Mouse (Mus musculus): ENCODE measurements at regions not wholly inside any gene's neighbourhood (a gene's known extent, or its start where the extent isn't known, plus 50 kb on each side); places are given as distances from the start of the nearest gene placed in this dataset.

DNA sequence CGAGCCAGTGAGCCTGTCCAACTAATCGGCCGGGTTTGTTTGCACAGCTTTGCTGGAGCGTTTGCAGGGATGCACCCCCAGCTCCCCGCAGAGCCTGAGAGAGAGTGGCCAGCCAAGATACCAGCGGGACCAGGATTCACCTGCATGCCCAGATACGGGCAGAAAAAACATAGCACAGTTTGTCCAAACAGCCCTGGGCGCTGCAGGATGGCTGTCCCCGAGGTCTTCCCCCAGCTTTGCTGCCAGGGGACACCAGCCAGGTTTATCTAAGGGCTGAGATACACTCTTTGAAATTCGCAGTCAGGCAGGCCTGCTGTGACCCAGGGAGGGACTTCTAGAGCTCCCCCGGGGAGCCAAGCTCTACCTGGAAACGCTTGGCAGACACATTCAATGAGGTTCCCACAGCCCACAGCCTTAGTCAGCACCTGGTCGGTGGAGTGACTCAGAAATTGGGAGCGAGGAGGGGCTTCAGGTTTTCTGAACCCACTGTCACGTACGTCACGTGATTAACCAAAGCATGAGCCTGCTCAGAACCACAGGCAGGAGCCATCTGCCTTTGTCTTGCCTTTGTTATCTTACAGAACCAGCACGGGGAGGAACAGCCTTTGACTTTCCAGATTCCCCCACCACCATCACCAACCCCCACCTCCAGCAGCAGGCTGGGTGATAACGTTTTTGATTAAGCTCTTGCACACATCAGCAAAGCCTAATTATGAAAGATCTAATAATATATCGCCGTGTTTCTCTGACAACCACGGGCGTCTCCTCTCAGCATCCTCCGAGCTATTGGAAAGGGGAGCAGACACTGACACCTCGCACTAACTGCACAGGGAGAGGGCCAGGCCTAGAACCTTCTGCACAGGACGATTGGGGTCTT, 172.1 kb downstream of the Efnb2 start:
- Histone ChIP-seq H3K9ac (ENCODE audit: low read length) (peak overlapping the region; percentile 20; the same call in 1 of the 2 replicates), H3K4me1 (ENCODE audit: control insufficient read depth, insufficient read depth, low read length) (peaks cover 19% of the 10 kb centered on the region), H3K27me3 (ENCODE audit: control insufficient read depth, insufficient read depth, low read length) (no peaks in the 10 kb centered on the region), H3K9me3 (replicated peaks; ENCODE audit: control insufficient read depth, low read length) (no peaks in the 10 kb centered on the region), H3K4me2 (ENCODE audit: low read depth, low read length) (peak overlapping the region; percentile 36), H3K27ac (ENCODE audit: low read length) (peak overlapping the region; percentile 26; the same call in 1 of the 2 replicates), H3K36me3 (ENCODE audit: control insufficient read depth, insufficient read depth, low read length) (no peaks in the 10 kb centered on the region), H3K4me3 (replicated peaks; ENCODE audit: low read length) (0 out of 2 replicates have a peak overlapping the region, but pooled peaks have one; percentile 9)
- WGBS: 26% methylated on average over 26 of the region's 26 CpGs
- peak; percentile 46; the same call in 1 of the 2 replicates for ATAC-seq (ENCODE audit: insufficient read depth, low FRiP score)

DNA sequence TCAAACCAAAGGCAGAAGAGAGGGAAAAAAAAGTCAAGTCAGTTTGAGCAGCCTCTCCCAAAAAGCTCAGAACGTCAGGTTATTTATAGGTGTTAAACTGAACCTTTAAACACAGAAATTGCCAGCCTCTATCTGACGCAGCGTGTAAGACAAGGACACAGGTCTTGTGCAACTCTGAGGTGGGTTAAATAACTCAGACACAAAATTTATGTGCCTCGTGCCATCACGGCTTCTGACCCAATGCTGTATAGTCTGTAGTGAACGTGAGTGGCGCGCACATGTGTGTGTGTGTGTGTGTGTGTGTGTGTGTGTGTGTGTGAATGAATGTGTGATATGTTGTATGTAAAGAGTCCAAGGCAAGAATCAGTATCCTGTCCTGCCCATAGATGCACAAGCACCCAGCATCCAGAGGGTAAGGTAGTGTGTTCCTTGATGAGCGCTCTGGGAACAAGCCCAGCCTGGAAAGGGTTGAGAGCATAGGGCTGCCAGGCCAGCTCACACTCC, 172.8 kb downstream of the Efnb2 start:
- peak overlapping the region; percentile 20; the same call in 1 of the 2 replicates for H3K9ac ChIP-seq (ENCODE audit: low read length)
- H3K4me2 ChIP-seq (ENCODE audit: low read depth, low read length): peak overlapping the region; percentile 36
- peak overlapping the region; percentile 26; the same call in 1 of the 2 replicates for H3K27ac ChIP-seq (ENCODE audit: low read length)
- H3K36me3 ChIP-seq (ENCODE audit: control insufficient read depth, insufficient read depth, low read length): no peaks in the 10 kb centered on the region
- no peak overlapping the region for H3K4me3 ChIP-seq (replicated peaks; ENCODE audit: low read length)
- peak; percentile 77; the same call in 1 of the 2 replicates for ATAC-seq (ENCODE audit: insufficient read depth, low FRiP score)
- 49% methylated on average over 9 of the region's 9 CpGs for WGBS
- H3K9me3 ChIP-seq (replicated peaks; ENCODE audit: control insufficient read depth, low read length): no peaks in the 10 kb centered on the region
- no peaks in the 10 kb centered on the region for H3K27me3 ChIP-seq (ENCODE audit: control insufficient read depth, insufficient read depth, low read length)
- peaks cover 19% of the 10 kb centered on the region for H3K4me1 ChIP-seq (ENCODE audit: control insufficient read depth, insufficient read depth, low read length)

DNA sequence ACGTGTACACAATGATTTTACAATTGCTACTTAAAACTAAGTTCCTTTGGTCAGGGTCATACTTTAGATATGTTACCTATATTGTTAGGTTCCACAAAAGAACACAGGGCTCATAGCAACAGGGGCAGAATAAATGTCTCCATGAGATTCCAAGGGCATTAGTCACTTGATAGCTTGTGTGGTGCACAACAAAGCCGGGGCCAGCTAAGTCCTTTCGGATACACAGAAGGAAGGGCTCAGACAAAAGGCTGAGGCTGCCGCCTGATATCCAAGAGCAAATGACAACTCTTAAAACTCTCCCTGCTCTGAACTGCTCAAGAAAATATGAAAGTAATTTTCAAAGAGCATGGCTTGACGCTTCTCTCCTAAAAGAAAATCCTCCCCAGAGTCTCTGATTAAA, 173.3 kb downstream of the Efnb2 start:
- Histone ChIP-seq H3K4me3 (replicated peaks; ENCODE audit: low read length) (no peak overlapping the region), H3K9me3 (replicated peaks; ENCODE audit: control insufficient read depth, low read length) (no peaks in the 10 kb centered on the region), H3K36me3 (ENCODE audit: control insufficient read depth, insufficient read depth, low read length) (no peaks in the 10 kb centered on the region), H3K4me1 (ENCODE audit: control insufficient read depth, insufficient read depth, low read length) (peaks cover 19% of the 10 kb centered on the region), H3K9ac (ENCODE audit: low read length) (no peak overlapping the region; the same call in 1 of the 2 replicates), H3K4me2 (ENCODE audit: low read depth, low read length) (peak overlapping the region; percentile 36; the same call in 1 of the 2 replicates), H3K27me3 (ENCODE audit: control insufficient read depth, insufficient read depth, low read length) (no peaks in the 10 kb centered on the region), H3K27ac (ENCODE audit: low read length) (no peak overlapping the region)
- WGBS: 31% methylated on average over 5 of the region's 5 CpGs
- peak; percentile 64; the same call in 1 of the 2 replicates for ATAC-seq (ENCODE audit: insufficient read depth, low FRiP score)

DNA sequence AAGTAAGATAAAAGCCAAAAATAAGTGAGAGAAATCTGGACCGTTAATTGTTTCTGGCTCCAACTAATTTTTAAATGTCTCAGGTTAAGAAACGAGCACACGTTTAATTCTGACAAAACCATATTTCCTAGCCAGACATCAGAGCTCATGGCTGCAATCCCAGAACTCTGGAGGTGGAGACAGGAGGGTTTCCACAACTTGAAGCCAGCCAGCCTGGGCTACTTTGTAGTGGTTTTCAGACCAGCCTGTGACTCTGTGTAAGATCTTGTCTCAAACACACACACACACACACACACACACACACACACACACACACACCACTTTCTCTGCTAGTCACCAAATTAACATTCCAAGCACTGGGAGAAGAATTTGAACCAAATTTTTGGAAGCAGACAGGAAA, 174.2 kb downstream of the Efnb2 start:
- Histone ChIP-seq H3K9me3 (replicated peaks; ENCODE audit: control insufficient read depth, low read length) (no peaks in the 10 kb centered on the region), H3K27me3 (ENCODE audit: control insufficient read depth, insufficient read depth, low read length) (no peaks in the 10 kb centered on the region), H3K36me3 (ENCODE audit: control insufficient read depth, insufficient read depth, low read length) (no peaks in the 10 kb centered on the region), H3K27ac (ENCODE audit: low read length) (no peak overlapping the region), H3K4me2 (ENCODE audit: low read depth, low read length) (no peak overlapping the region), H3K9ac (ENCODE audit: low read length) (no peak overlapping the region), H3K4me3 (replicated peaks; ENCODE audit: low read length) (no peak overlapping the region), H3K4me1 (ENCODE audit: control insufficient read depth, insufficient read depth, low read length) (peaks cover 19% of the 10 kb centered on the region)
- 70% methylated on average over 3 of the region's 3 CpGs for WGBS
- no peak for ATAC-seq (ENCODE audit: insufficient read depth, low FRiP score)

DNA sequence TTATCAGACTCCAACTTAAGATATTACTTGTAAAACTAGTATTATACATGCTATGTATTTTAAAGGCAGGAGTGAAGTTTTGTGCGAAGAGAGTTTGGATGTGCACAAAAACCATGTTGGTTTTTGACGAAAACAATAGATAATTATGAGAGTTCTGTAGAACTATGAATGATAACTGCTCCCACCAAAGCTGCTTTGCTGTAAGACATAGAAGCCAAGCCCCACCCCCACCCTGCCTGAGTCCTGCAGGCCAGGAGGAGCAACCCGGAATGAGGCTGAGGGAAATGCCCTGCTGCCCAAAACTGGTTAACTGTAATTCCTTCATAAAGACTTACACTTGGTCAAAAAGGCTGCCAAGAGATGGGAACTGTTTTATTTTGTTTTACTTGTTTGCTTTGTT, 175.8 kb downstream of the Efnb2 start:
- Histone ChIP-seq H3K9me3 (replicated peaks; ENCODE audit: control insufficient read depth, low read length) (no peaks in the 10 kb centered on the region), H3K9ac (ENCODE audit: low read length) (no peak overlapping the region), H3K36me3 (ENCODE audit: control insufficient read depth, insufficient read depth, low read length) (no peaks in the 10 kb centered on the region), H3K27ac (ENCODE audit: low read length) (no peak overlapping the region), H3K27me3 (ENCODE audit: control insufficient read depth, insufficient read depth, low read length) (no peaks in the 10 kb centered on the region), H3K4me1 (ENCODE audit: control insufficient read depth, insufficient read depth, low read length) (peaks cover 19% of the 10 kb centered on the region), H3K4me3 (replicated peaks; ENCODE audit: low read length) (no peak overlapping the region), H3K4me2 (ENCODE audit: low read depth, low read length) (no peak overlapping the region)
- 66% methylated on average over 3 of the region's 3 CpGs for WGBS
- no peak for ATAC-seq (ENCODE audit: insufficient read depth, low FRiP score)

DNA sequence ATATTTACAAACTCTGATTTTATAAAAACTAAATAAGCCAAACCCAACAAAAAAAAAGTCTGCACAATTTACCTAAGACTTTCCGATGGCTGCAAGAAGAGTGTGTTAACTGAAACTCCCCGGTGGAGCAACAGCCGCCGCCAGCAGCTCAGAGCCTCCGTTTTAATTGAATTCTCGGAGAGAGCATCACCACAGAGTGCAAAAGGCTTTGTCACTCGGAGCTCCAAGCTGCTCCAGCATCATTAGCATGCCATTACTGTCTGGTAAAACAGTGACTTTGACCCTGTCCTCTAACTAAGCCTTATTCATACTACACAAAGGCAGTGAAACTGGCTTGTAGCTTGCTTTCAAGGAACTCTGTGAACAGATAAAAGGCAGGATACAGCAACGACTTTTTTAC, 176.5 kb downstream of the Efnb2 start:
- H3K9me3 ChIP-seq (replicated peaks; ENCODE audit: control insufficient read depth, low read length): no peaks in the 10 kb centered on the region
- H3K9ac ChIP-seq (ENCODE audit: low read length): no peak overlapping the region
- H3K4me1 ChIP-seq (ENCODE audit: control insufficient read depth, insufficient read depth, low read length): peaks cover 14% of the 10 kb centered on the region
- no peak overlapping the region for H3K4me2 ChIP-seq (ENCODE audit: low read depth, low read length)
- ATAC-seq (ENCODE audit: insufficient read depth, low FRiP score): no peak
- WGBS: 46% methylated on average over 8 of the region's 8 CpGs
- no peaks in the 10 kb centered on the region for H3K36me3 ChIP-seq (ENCODE audit: control insufficient read depth, insufficient read depth, low read length)
- H3K27me3 ChIP-seq (ENCODE audit: control insufficient read depth, insufficient read depth, low read length): no peaks in the 10 kb centered on the region
- no peak overlapping the region for H3K27ac ChIP-seq (ENCODE audit: low read length)
- H3K4me3 ChIP-seq (replicated peaks; ENCODE audit: low read length): no peak overlapping the region

DNA sequence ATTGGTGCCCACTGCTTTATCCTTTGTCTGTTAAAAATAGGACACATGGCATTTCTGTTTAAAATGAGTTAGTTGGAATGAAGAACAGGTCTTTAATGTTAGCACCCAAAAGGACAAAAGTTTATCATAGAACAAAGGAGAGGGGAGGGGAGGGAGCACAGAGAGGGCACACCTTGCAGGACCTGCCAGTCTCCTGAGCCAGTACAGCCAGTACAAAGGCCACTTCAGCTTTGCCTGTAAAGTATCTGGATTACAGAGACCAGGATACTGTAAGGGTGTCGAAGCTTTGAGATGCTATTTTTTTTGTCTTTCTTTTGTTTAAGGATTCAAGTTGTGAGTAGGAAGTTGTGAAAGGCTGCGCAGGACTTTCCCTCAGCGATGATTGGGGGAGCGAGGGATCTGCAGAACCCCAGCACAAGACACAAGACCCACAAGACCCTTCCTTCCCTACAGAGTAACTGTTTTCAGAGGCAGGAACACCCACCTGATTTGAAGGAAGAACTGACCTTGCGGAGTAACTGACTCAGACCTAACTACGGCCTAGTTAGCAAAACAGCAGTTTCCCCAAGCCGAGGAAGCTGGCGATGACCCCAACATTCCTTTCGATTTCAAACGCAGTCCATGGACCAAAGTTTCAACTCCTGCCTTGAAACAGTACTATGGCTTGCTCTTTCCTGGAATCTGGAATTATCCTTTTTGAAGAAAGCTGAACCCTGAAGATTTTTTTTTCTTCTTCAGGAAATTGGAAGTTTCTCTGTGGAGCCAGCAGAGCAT, 178.1 kb downstream of the Efnb2 start:
- Histone ChIP-seq H3K9me3 (replicated peaks; ENCODE audit: control insufficient read depth, low read length) (no peaks in the 10 kb centered on the region), H3K4me2 (ENCODE audit: low read depth, low read length) (no peak overlapping the region), H3K27ac (ENCODE audit: low read length) (no peak overlapping the region), H3K36me3 (ENCODE audit: control insufficient read depth, insufficient read depth, low read length) (no peaks in the 10 kb centered on the region), H3K4me1 (ENCODE audit: control insufficient read depth, insufficient read depth, low read length) (0 out of 2 replicates have a peak, but pooled peaks cover 3% of the 10 kb centered on the region), H3K4me3 (replicated peaks; ENCODE audit: low read length) (no peak overlapping the region), H3K9ac (ENCODE audit: low read length) (no peak overlapping the region), H3K27me3 (ENCODE audit: control insufficient read depth, insufficient read depth, low read length) (no peaks in the 10 kb centered on the region)
- 66% methylated on average over 10 of the region's 10 CpGs for WGBS
- no peak for ATAC-seq (ENCODE audit: insufficient read depth, low FRiP score)

DNA sequence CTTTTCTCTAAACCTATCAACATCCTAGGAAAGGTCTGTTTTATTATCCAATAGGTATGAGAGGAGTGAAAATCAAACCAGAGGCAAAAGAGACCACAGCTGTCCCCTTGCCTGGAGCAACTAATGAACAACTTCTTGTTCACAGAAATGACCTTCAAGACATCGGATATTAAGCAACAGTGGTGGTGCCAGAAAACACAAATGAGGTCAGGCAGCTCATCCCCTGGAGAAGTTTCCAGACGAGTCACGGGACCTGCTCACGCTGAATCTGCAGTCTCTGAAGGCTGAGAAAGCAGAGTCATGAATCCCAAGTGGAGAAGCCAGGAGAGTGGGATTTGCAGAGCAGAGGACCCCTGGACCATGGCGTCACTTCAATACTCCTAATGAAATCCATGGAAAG, 183.6 kb downstream of the Efnb2 start:
- H3K4me3 ChIP-seq (replicated peaks; ENCODE audit: low read length): no peak overlapping the region
- H3K4me1 ChIP-seq (ENCODE audit: control insufficient read depth, insufficient read depth, low read length): no peaks in the 10 kb centered on the region
- 74% methylated on average over 5 of the region's 5 CpGs for WGBS
- H3K4me2 ChIP-seq (ENCODE audit: low read depth, low read length): no peak overlapping the region
- ATAC-seq (ENCODE audit: insufficient read depth, low FRiP score): no peak
- H3K9me3 ChIP-seq (replicated peaks; ENCODE audit: control insufficient read depth, low read length): no peaks in the 10 kb centered on the region
- no peak overlapping the region for H3K27ac ChIP-seq (ENCODE audit: low read length)
- no peak overlapping the region for H3K9ac ChIP-seq (ENCODE audit: low read length)
- no peaks in the 10 kb centered on the region for H3K27me3 ChIP-seq (ENCODE audit: control insufficient read depth, insufficient read depth, low read length)
- H3K36me3 ChIP-seq (ENCODE audit: control insufficient read depth, insufficient read depth, low read length): no peaks in the 10 kb centered on the region

DNA sequence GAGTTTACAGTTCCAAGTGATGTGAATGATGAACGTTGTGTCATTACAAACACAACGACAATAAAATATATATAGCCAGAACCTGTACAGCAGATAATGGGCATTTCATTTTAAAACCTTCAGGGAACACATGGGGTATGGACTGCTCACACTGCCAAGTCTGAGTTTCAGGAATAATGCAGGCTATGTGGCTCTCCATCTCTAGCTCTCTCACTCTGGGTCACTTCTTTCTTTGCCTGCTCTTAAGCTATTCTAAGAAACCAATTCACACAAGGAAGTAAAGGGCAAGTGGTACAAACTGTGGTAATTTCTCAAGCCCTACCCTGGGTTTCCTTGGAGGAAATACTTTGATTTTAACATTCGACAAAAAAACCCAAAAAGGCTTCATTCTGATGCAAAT, 192.5 kb downstream of the Efnb2 start:
- 58% methylated on average over 3 of the region's 3 CpGs for WGBS
- H3K9ac ChIP-seq (ENCODE audit: low read length): no peak overlapping the region
- H3K4me2 ChIP-seq (ENCODE audit: low read depth, low read length): no peak overlapping the region
- no peak overlapping the region for H3K4me3 ChIP-seq (replicated peaks; ENCODE audit: low read length)
- no peaks in the 10 kb centered on the region for H3K27me3 ChIP-seq (ENCODE audit: control insufficient read depth, insufficient read depth, low read length)
- no peaks in the 10 kb centered on the region for H3K9me3 ChIP-seq (replicated peaks; ENCODE audit: control insufficient read depth, low read length)
- no peak overlapping the region for H3K27ac ChIP-seq (ENCODE audit: low read length)
- 0 out of 2 replicates have a peak, but pooled peaks cover 4% of the 10 kb centered on the region for H3K4me1 ChIP-seq (ENCODE audit: control insufficient read depth, insufficient read depth, low read length)
- H3K36me3 ChIP-seq (ENCODE audit: control insufficient read depth, insufficient read depth, low read length): no peaks in the 10 kb centered on the region
- ATAC-seq (ENCODE audit: insufficient read depth, low FRiP score): no peak

Data from stomach, embryonic 16.5 days (tissue).